Mouse (Mus musculus) lung, postnatal 0 days (tissue): ENCODE measurements around the gene Cd1d1.
"Not testable (repeated sequence)": the region's sequence is repeated elsewhere in the genome, so short reads cannot be mapped to it uniquely, and the experiment has no call there.

Source experiments
- CTCF ChIP-seq: IDR thresholded peaks from 2 replicates; pipeline ENCODE4 v1.5.1; 2016; ENCODE audit warnings: antibody characterized with exemption, mild to moderate bottlenecking
- EP300 ChIP-seq: IDR thresholded peaks from 2 replicates; pipeline ENCODE4 v1.6.1; 2016; ENCODE audit warnings: antibody characterized with exemption, mild to moderate bottlenecking, control low read depth

GRCm38 (mm10) chr3:87008281-87008680, 9.0 kb upstream of the Cd1d1 start:
- TF ChIP-seq EP300, CTCF: not testable (repeated sequence)
